In the genomic region with DNA sequence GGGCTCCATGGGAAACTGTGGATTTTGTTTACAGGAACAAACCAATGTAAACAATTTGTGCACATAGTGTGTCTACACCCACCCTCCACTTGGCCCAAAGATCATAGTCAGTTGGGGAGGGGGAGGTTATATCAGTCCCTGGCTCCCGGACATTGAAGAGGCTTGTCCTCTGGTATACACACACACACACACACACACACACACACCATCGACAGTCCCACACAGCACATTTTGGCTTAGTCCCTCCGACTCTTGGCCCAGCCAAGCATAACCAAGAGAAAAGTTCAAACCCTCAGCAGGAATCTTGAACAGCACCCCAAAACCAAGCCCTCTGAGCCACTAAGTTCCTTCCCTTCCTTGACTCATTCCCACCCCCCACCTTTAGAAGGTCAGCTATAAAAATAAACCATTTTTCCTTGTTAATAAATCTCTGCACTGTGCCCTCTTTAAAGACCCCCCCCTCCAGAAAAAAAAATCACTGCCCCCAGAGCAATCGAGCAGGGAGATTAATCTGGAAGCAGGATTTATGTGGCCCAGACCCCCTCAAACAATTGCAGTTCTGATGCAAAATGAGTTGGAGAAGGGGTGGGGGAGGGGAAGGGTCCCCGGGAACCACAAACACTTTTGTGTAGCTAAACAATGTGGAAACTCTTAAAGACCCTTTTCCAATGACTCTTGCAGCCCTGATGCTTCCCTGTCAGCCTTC, we compare ENCODE assay signal across 25 mouse cellular contexts. TPM values are rescaled to one million over a fixed set of nuclear protein-coding genes. Genes with fewer than 3 reads are reported as not detected.
A peak's percentile ranks its signal among the peaks of the same experiment; 100 is the strongest.
DNase-seq lines count a peak whose midpoint lies in the region; ATAC-seq and TF ChIP-seq lines count a peak whose summit lies in the region.
"Had no signal": no experiment of that assay in that cellular context is flagged by ENCODE, and none has a peak within 500 bp of the region (broad histone marks: within the 10 kb centered on the region; RNA-seq: fewer than 3 reads in every experiment).

No protein-coding gene starts in this region.

- H3K4me1 ChIP-seq in heart, embryonic 10.5 days, result peaks cover 42% of the 10 kb centered on the region
- 0 out of 2 replicates have a peak, but pooled peaks cover 4% of the 10 kb centered on the region for H3K4me1 ChIP-seq in heart, postnatal 0 days (ENCODE audit: control insufficient read depth, insufficient read depth)
- H3K4me1 ChIP-seq in midbrain, embryonic 10.5 days, result 0 out of 2 replicates have a peak, but pooled peaks cover 13% of the 10 kb centered on the region
- H3K4me1 ChIP-seq in midbrain, embryonic 14.5 days (ENCODE audit: control insufficient read depth, insufficient read depth, low read length), result no peaks in the 10 kb centered on the region
- H3K4me1 ChIP-seq: liver, embryonic 12.5 days; neural tube, embryonic 12.5 days had no signal

- no peaks in the 10 kb centered on the region for H3K9me3 ChIP-seq in heart, embryonic 10.5 days
- no peaks in the 10 kb centered on the region for H3K9me3 ChIP-seq in heart, postnatal 0 days (replicated peaks; ENCODE audit: control insufficient read depth, low read length)
- H3K9me3 ChIP-seq in midbrain, embryonic 10.5 days (replicated peaks), result no peaks in the 10 kb centered on the region
- H3K9me3 ChIP-seq in midbrain, embryonic 14.5 days (ENCODE audit: control insufficient read depth, low read length), result no peaks in the 10 kb centered on the region
- H3K9me3 ChIP-seq: liver, embryonic 12.5 days; neural tube, embryonic 12.5 days had no signal

- peak overlapping the region; percentile 92 for H3K27ac ChIP-seq in heart, embryonic 10.5 days
- H3K27ac ChIP-seq in heart, postnatal 0 days (ENCODE audit: low read depth), result peak overlapping the region; percentile 34; the same call in 1 of the 2 replicates
- H3K27ac ChIP-seq in midbrain, embryonic 10.5 days (replicated peaks), result no peak overlapping the region
- H3K27ac ChIP-seq in midbrain, embryonic 14.5 days (replicated peaks; ENCODE audit: low read depth, low read length), result no peak overlapping the region
- H3K27ac ChIP-seq: gastrocnemius, adult 2 months; liver, embryonic 12.5 days; macrophage; neural tube, embryonic 12.5 days; stomach, postnatal 0 days had no signal

- H3K4me2 ChIP-seq in heart, postnatal 0 days (ENCODE audit: low read depth, low read length), result peak overlapping the region; percentile 11; the same call in 1 of the 2 replicates
- no peak overlapping the region for H3K4me2 ChIP-seq in midbrain, embryonic 14.5 days (ENCODE audit: low read length)
- H3K4me2 ChIP-seq: liver, embryonic 12.5 days; midbrain, embryonic 11.5 days; neural tube, embryonic 12.5 days had no signal

- peak overlapping the region; percentile 61 for H3K4me3 ChIP-seq in heart, embryonic 10.5 days
- H3K4me3 ChIP-seq in heart, postnatal 0 days (ENCODE audit: low read depth, low read length), result peak overlapping the region; percentile 3; the same call in 1 of the 2 replicates
- no peak overlapping the region for H3K4me3 ChIP-seq in midbrain, embryonic 10.5 days
- H3K4me3 ChIP-seq in midbrain, embryonic 14.5 days (replicated peaks; ENCODE audit: low read depth, low read length), result no peak overlapping the region
- H3K4me3 ChIP-seq: gastrocnemius, adult 2 months; liver, embryonic 12.5 days; neural tube, embryonic 12.5 days had no signal

- DNase-seq in heart, embryonic 10.5 days (ENCODE audit: low spot score), result no peak
- no peak for DNase-seq in heart, postnatal 4 days
- no peak for DNase-seq in heart, postnatal 0 days (ENCODE audit: low spot score)
- no peak for DNase-seq in heart, postnatal 25 days (ENCODE audit: low spot score)
- DNase-seq in midbrain, embryonic 10.5 days (ENCODE audit: low spot score), result peak; percentile 17
- no peak for DNase-seq in midbrain, embryonic 14.5 days
- DNase-seq: adrenal gland, postnatal 14 days; cerebellum, adult 9-11 months; gastrocnemius, adult 2 months; kidney, adult 11 months; right cerebral cortex, adult 18-20 months had no signal

- WGBS in heart, embryonic 10.5 days, result 14% methylated on average over 5 of the region's 5 CpGs
- 39% methylated on average over 5 of the region's 5 CpGs for WGBS in heart, postnatal 0 days
- WGBS in midbrain, embryonic 10.5 days, result 0% methylated on average over 5 of the region's 5 CpGs
- WGBS in midbrain, embryonic 14.5 days, result 0% methylated on average over 5 of the region's 5 CpGs

- 0 out of 2 replicates have a peak overlapping the region, but pooled peaks have one; percentile 10 for H3K9ac ChIP-seq in heart, postnatal 0 days (replicated peaks; ENCODE audit: low read depth, low read length)
- no peak overlapping the region for H3K9ac ChIP-seq in midbrain, embryonic 14.5 days (replicated peaks; ENCODE audit: low read length)
- H3K9ac ChIP-seq: liver, embryonic 12.5 days; neural tube, embryonic 12.5 days had no signal

- no peaks in the 10 kb centered on the region for H3K36me3 ChIP-seq in heart, embryonic 10.5 days
- no peaks in the 10 kb centered on the region for H3K36me3 ChIP-seq in heart, postnatal 0 days (replicated peaks; ENCODE audit: control insufficient read depth, insufficient read depth, low read length)
- H3K36me3 ChIP-seq in midbrain, embryonic 10.5 days, result no peaks in the 10 kb centered on the region
- no peaks in the 10 kb centered on the region for H3K36me3 ChIP-seq in midbrain, embryonic 14.5 days (ENCODE audit: control insufficient read depth, insufficient read depth, low read length)
- H3K36me3 ChIP-seq: liver, embryonic 12.5 days; neural tube, embryonic 12.5 days had no signal

- no peak for TF ChIP-seq CTCF in heart, postnatal 0 days (IDR thresholded peaks at IDR 0.05; ENCODE audit: low read depth)

- peaks cover 98% of the 10 kb centered on the region for H3K27me3 ChIP-seq in heart, embryonic 10.5 days (ENCODE audit: insufficient read depth, poor library complexity, severe bottlenecking)
- H3K27me3 ChIP-seq in heart, postnatal 0 days (ENCODE audit: control insufficient read depth, insufficient read depth, low read length), result peaks cover 98% of the 10 kb centered on the region
- peaks cover 100% of the 10 kb centered on the region for H3K27me3 ChIP-seq in midbrain, embryonic 10.5 days (ENCODE audit: low read depth, poor library complexity, severe bottlenecking)
- H3K27me3 ChIP-seq in midbrain, embryonic 14.5 days (ENCODE audit: control insufficient read depth, insufficient read depth, low read length), result peaks cover 98% of the 10 kb centered on the region
- H3K27me3 ChIP-seq: CH12.LX had no signal

- intact Hi-C loops in heart, postnatal 25 days (cut with DNase I), result no loop called here

- no peak for TF ChIP-seq EP300 in heart, postnatal 0 days (IDR thresholded peaks at IDR 0.05; ENCODE audit: low read depth)

- ATAC-seq in heart, postnatal 0 days (ENCODE audit: insufficient read depth, low read depth), result no peak
- ATAC-seq in midbrain, embryonic 14.5 days (ENCODE audit: low FRiP score, low TSS enrichment), result no peak
- ATAC-seq in granulocyte monocyte progenitor cell, adult 5-6 weeks (replicated peaks; ENCODE audit: poor library complexity, severe bottlenecking), result no peak
- ATAC-seq: liver, embryonic 12.5 days had no signal

RNA-seq across cellular contexts. Expression of gene Tbx5, which starts 33.6 kb away (rescaled TPM):
- polyA plus RNA-seq in heart, embryonic 10.5 days (2016; fragmentation: Nextera tagmentation; extraction: Ambion mirVana), result 41.9 and 44.2 TPM in 2 replicates
- total RNA-seq in heart, postnatal 4 days (2021), result 10 to 100 TPM; 36.3 to 36.6 TPM
- 17.3 and 22.8 TPM in 2 replicates for total RNA-seq in heart, postnatal 0 days (2014; rRNA removed; ENCODE audit: low replicate concordance)
- polyA plus RNA-seq in heart, postnatal 0 days (2015; fragmentation: Nextera tagmentation; extraction: Ambion mirVana), result 29.2 and 31.1 TPM in 2 replicates
- 10 to 100 TPM; 29.0 to 33.6 TPM for total RNA-seq in heart, postnatal 25 days (2021)
- 0.10 and 0.20 TPM in 2 replicates for polyA plus RNA-seq in midbrain, embryonic 10.5 days (2016; fragmentation: Nextera tagmentation; extraction: Ambion mirVana)
- polyA plus RNA-seq in midbrain, embryonic 14.5 days (2014; fragmentation: Nextera tagmentation; extraction: Ambion mirVana), result 0.11 TPM in 1 of 2 replicates, not detected in the other
- total RNA-seq in granulocyte monocyte progenitor cell, adult 5-6 weeks (2014; fragmentation: Nextera tagmentation), result not detected in 2 replicates
- not detected in 2 replicates for total RNA-seq in granulocyte monocyte progenitor cell, adult 5-6 weeks (2017)
- total RNA-seq: CH12.LX; hematopoietic stem cell, adult 5-6 weeks; layer of hippocampus, postnatal 25 days; left cerebral cortex, postnatal 14 days; MEL; monocyte, adult 5-6 weeks had no signal
- polyA plus RNA-seq: forebrain, embryonic 11.5 days; large intestine, adult 2 months; macrophage; midbrain, embryonic 11.5 days; neural tube, embryonic 12.5 days had no signal

Comparison
In these comparisons a context has a peak if more than half of its experiments do, and no peak if none do; other contexts are left out.
1. H3K27ac ChIP-seq: peak in heart, embryonic 10.5 days (single experiment) and heart, postnatal 0 days (single experiment); none in midbrain, embryonic 10.5 days (single experiment) and midbrain, embryonic 14.5 days (single experiment).
2. H3K4me3 ChIP-seq: peak in heart, embryonic 10.5 days (single experiment) and heart, postnatal 0 days (single experiment); none in midbrain, embryonic 10.5 days (single experiment) and midbrain, embryonic 14.5 days (single experiment).
3. RNA of gene Tbx5, which starts 33.6 kb away (total RNA-seq): 36.3 to 36.6 TPM in heart, postnatal 4 days, 29.0 to 33.6 TPM in heart, postnatal 25 days and 17.3 to 22.8 TPM in heart, postnatal 0 days; not detected in granulocyte monocyte progenitor cell, adult 5-6 weeks; every median in the first group is over 10 times any median in the second.